Mouse (Mus musculus) fat pad, adult 2 months (tissue): ENCODE data around the gene Hist1h2bp.
A peak's percentile ranks its signal among the peaks of the same experiment; 100 is the strongest.
"Not testable (repeated sequence)": the region's sequence is repeated elsewhere in the genome, so short reads cannot be mapped to it uniquely, and the experiment has no call there.

Experiments
- DNase-seq: peaks from one replicate; pipeline ENCODE4 v3.0.0-alpha.2; 2011; ENCODE audit warnings: low read depth, low spot score; ENCODE audit errors: extremely low read depth

The Hist1h2bp gene

GRCm38 (mm10) chr13:21786899-21787629 is at the start of gene Hist1h2bp, which contains the start of gene Hist1h2an:
Hist1h2bp (plus strand) TSS chr13:21787461.
Hist1h2an (minus strand) TSS chr13:21787218.
- DNase-seq = peak; percentile 92

GRCm38 (mm10) chr13:21745006-21745405 is 42.3 kb upstream of the Hist1h2bp start:
- DNase-seq = no peak

GRCm38 (mm10) chr13:21749387-21750158 is 37.7 kb upstream of the Hist1h2bp start:
- no peak for DNase-seq

- not testable (repeated sequence) for DNase-seq
Measured at GRCm38 (mm10) chr13:21750159-21751017, 36.9 kb upstream of the Hist1h2bp start, which contains the start of gene Hist1h4k. Hist1h4k (minus strand) TSS chr13:21750505.

GRCm38 (mm10) chr13:21751417-21751816 is 35.8 kb upstream of the Hist1h2bp start:
- DNase-seq = no peak

- no peak for DNase-seq
Measured at GRCm38 (mm10) chr13:21751827-21752226, 35.4 kb upstream of the Hist1h2bp start.

GRCm38 (mm10) chr13:21752356-21752755 is 34.9 kb upstream of the Hist1h2bp start:
- no peak for DNase-seq

GRCm38 (mm10) chr13:21753051-21753523 is 34.2 kb upstream of the Hist1h2bp start:
- no peak for DNase-seq

- DNase-seq = peak; percentile 91
Measured at GRCm38 (mm10) chr13:21753524-21754285, 33.6 kb upstream of the Hist1h2bp start, which contains the start of the genes Hist1h2ak and Hist1h2bn. Hist1h2ak (minus strand) TSS chr13:21753827. Hist1h2bn (plus strand) TSS chr13:21754123.

- DNase-seq = not testable (repeated sequence)
Measured at GRCm38 (mm10) chr13:21754294-21755001, 32.8 kb upstream of the Hist1h2bp start.

- DNase-seq = no peak
Measured at GRCm38 (mm10) chr13:21755707-21756106, 31.6 kb upstream of the Hist1h2bp start.

- DNase-seq = no peak
Measured at GRCm38 (mm10) chr13:21778814-21779766, 8.2 kb upstream of the Hist1h2bp start.

GRCm38 (mm10) chr13:21779767-21780731 is 7.2 kb upstream of the Hist1h2bp start, which contains the start of gene Hist1h1b:
Hist1h1b (minus strand) TSS chr13:21780625.
- DNase-seq = no peak

GRCm38 (mm10) chr13:21781021-21781555 is 6.2 kb upstream of the Hist1h2bp start:
- no peak for DNase-seq

GRCm38 (mm10) chr13:21781639-21782038 is 5.6 kb upstream of the Hist1h2bp start:
- DNase-seq = no peak

GRCm38 (mm10) chr13:21782361-21783254 is 4.7 kb upstream of the Hist1h2bp start:
- not testable (repeated sequence) for DNase-seq
